Mouse (Mus musculus): ENCODE measurements around the gene Rprd1b.

- TF ChIP-seq USF1 (IDR thresholded peaks at IDR 0.05; ENCODE audit: low read depth) (no peak), REST (IDR thresholded peaks at IDR 0.05; ENCODE audit: insufficient read depth, insufficient read length) (no peak), CEBPB (IDR thresholded peaks at IDR 0.05; ENCODE audit: insufficient read depth, poor library complexity, severe bottlenecking) (no peak)
Observed at GRCm38 (mm10) chr2:158005641-158006040, 22.7 kb upstream of the Rprd1b start.
